Mouse (Mus musculus): ENCODE results near the gene Scgb2b2. TPM values are rescaled to one million over a fixed set of nuclear protein-coding genes. Genes with fewer than 3 reads are reported as not detected.

Scgb2b2 gene
- not detected in 2 replicates for polyA plus RNA-seq (2015; fragmentation: Nextera tagmentation; extraction: Ambion mirVana)

- Histone ChIP-seq H3K4me2 (ENCODE audit: low read depth, low read length) (no peak within 1 kb of the TSS), H3K36me3 (ENCODE audit: control insufficient read depth, insufficient read depth, low read length) (no peaks in the 10 kb centered on the region), H3K4me1 (replicated peaks; ENCODE audit: control insufficient read depth, insufficient read depth, low read length) (no peaks in the 10 kb centered on the region), H3K27me3 (ENCODE audit: control insufficient read depth, insufficient read depth, low read depth, low read length) (no peaks in the 10 kb centered on the region), H3K27ac (ENCODE audit: low read length) (no peak within 1 kb of the TSS), H3K4me3 (ENCODE audit: low read length) (no peak within 1 kb of the TSS), H3K9ac (ENCODE audit: low read length) (no peak within 1 kb of the TSS), H3K9me3 (ENCODE audit: control insufficient read depth, low read length) (no peaks in the 10 kb centered on the region)
- ATAC-seq (ENCODE audit: low read depth), result no peak
- 80% methylated on average over 5 of the region's 5 CpGs for WGBS
These were observed at the start of gene Scgb2b2 for GRCm38 (mm10) chr7:31290208-31290607. TSS of gene Scgb2b2 (plus strand) at chr7:31290508.

GRCm38 (mm10) chr7:31291721-31292120 is 1.4 kb downstream of the Scgb2b2 start, which contains the start of gene Scgb1b2:
TSS of gene Scgb1b2 (minus strand) at chr7:31291821.
- Histone ChIP-seq H3K9ac (ENCODE audit: low read length) (no peak within 1 kb of the TSS), H3K36me3 (ENCODE audit: control insufficient read depth, insufficient read depth, low read length) (no peaks in the 10 kb centered on the region), H3K27me3 (ENCODE audit: control insufficient read depth, insufficient read depth, low read depth, low read length) (no peaks in the 10 kb centered on the region), H3K4me1 (replicated peaks; ENCODE audit: control insufficient read depth, insufficient read depth, low read length) (no peaks in the 10 kb centered on the region), H3K4me3 (ENCODE audit: low read length) (no peak within 1 kb of the TSS), H3K4me2 (ENCODE audit: low read depth, low read length) (no peak within 1 kb of the TSS), H3K9me3 (ENCODE audit: control insufficient read depth, low read length) (no peaks in the 10 kb centered on the region), H3K27ac (ENCODE audit: low read length) (no peak within 1 kb of the TSS)
- 77% methylated on average over 3 of the region's 3 CpGs for WGBS
- ATAC-seq (ENCODE audit: low read depth), result no peak

Other genes starting within 250 kb of the Scgb2b2 start
- gene Fxyd5, start 248.0 kb upstream of the Scgb2b2 start, polyA plus RNA-seq (2015; fragmentation: Nextera tagmentation; extraction: Ambion mirVana), result 62.1 and 66.0 TPM in 2 replicates
- gene Fxyd7, start 239.0 kb upstream of the Scgb2b2 start, polyA plus RNA-seq (2015; fragmentation: Nextera tagmentation; extraction: Ambion mirVana), result 4.9 and 5.6 TPM in 2 replicates
- 105 and 119 TPM in 2 replicates for gene Fxyd1, start 233.3 kb upstream of the Scgb2b2 start, polyA plus RNA-seq (2015; fragmentation: Nextera tagmentation; extraction: Ambion mirVana)
- 0.14 and 0.38 TPM in 2 replicates for gene Lgi4, start 231.2 kb upstream of the Scgb2b2 start, polyA plus RNA-seq (2015; fragmentation: Nextera tagmentation; extraction: Ambion mirVana)
- gene Fxyd3, start 213.8 kb upstream of the Scgb2b2 start, polyA plus RNA-seq (2015; fragmentation: Nextera tagmentation; extraction: Ambion mirVana), result 76.9 and 84.8 TPM in 2 replicates
- 17.4 and 23.2 TPM in 2 replicates for gene Hpn, start 175.2 kb upstream of the Scgb2b2 start, polyA plus RNA-seq (2015; fragmentation: Nextera tagmentation; extraction: Ambion mirVana)
- gene Scn1b, start 163.5 kb upstream of the Scgb2b2 start, polyA plus RNA-seq (2015; fragmentation: Nextera tagmentation; extraction: Ambion mirVana), result 0.64 and 0.89 TPM in 2 replicates
- 68.1 and 72.2 TPM in 2 replicates for gene Gramd1a, start 134.6 kb upstream of the Scgb2b2 start, polyA plus RNA-seq (2015; fragmentation: Nextera tagmentation; extraction: Ambion mirVana)
- gene Scgb1b2, start 1.3 kb downstream of the Scgb2b2 start, polyA plus RNA-seq (2015; fragmentation: Nextera tagmentation; extraction: Ambion mirVana), result not detected in 2 replicates
- not detected in 2 replicates for gene Scgb2b3, start 71.6 kb downstream of the Scgb2b2 start, polyA plus RNA-seq (2015; fragmentation: Nextera tagmentation; extraction: Ambion mirVana)
- gene Scgb1b3, start 85.1 kb downstream of the Scgb2b2 start, polyA plus RNA-seq (2015; fragmentation: Nextera tagmentation; extraction: Ambion mirVana), result not detected in 2 replicates